Mouse (Mus musculus) limb, embryonic 11.5 days (tissue): ENCODE results near the gene Il9. TPM values are rescaled to one million over a fixed set of nuclear protein-coding genes. Genes with fewer than 3 reads are reported as not detected.

ENCODE experiments used
- ATAC-seq: fragments of 200-750 bp; cut with Nextera tagmentation; 2 replicates; pipeline ENCODE4 v1.8.0; 2017; ENCODE audit warnings: low read depth; ENCODE audit not compliant: insufficient number of reproducible peaks, low FRiP score, low TSS enrichment
- DNase-seq: peaks from one replicate; pipeline ENCODE4 v3.0.0-alpha.2; 2015; ENCODE audit warnings: low spot score
- H3K27ac ChIP-seq: fragments of 300-500 bp; sonication (generic); replicated peaks from 2 replicates; pipeline ENCODE4 v1.5.1; 2014; ENCODE audit warnings: low read depth, mild to moderate bottlenecking, low read length
- H3K27me3 ChIP-seq: fragments of 300-500 bp; sonication (generic); 2 replicates; pipeline ENCODE4 v1.6.1; 2014; ENCODE audit warnings: mild to moderate bottlenecking, low read length, mixed read lengths; ENCODE audit not compliant: control insufficient read depth, insufficient read depth
- H3K36me3 ChIP-seq: fragments of 300-500 bp; sonication (generic); 2 replicates; pipeline ENCODE4 v1.6.1; 2014; ENCODE audit warnings: mild to moderate bottlenecking, low read length, moderate library complexity, mixed read lengths; ENCODE audit not compliant: control insufficient read depth, insufficient read depth
- H3K4me1 ChIP-seq: fragments of 300-500 bp; sonication (generic); 2 replicates; pipeline ENCODE4 v1.6.1; 2014; ENCODE audit warnings: low read length, mixed read lengths; ENCODE audit not compliant: control insufficient read depth, insufficient read depth
- H3K4me2 ChIP-seq: fragments of 300-500 bp; sonication (generic); 2 replicates; pipeline ENCODE4 v1.6.1; 2014; ENCODE audit warnings: low read depth, mild to moderate bottlenecking, moderate library complexity; ENCODE audit not compliant: severe bottlenecking
- H3K4me3 ChIP-seq: fragments of 300-500 bp; sonication (generic); 2 replicates; pipeline ENCODE4 v1.5.1; 2014; ENCODE audit warnings: low read depth, low read length
- H3K9ac ChIP-seq: fragments of 300-500 bp; sonication (generic); 2 replicates; pipeline ENCODE4 v1.6.1; 2014; ENCODE audit warnings: mild to moderate bottlenecking, low read length
- H3K9me3 ChIP-seq: fragments of 300-500 bp; sonication (generic); 2 replicates; pipeline ENCODE4 v1.6.1; 2016; ENCODE audit warnings: low read length; ENCODE audit not compliant: control insufficient read depth
- WGBS: fragments of 180-500 bp; shearing (Covaris S2); extraction: QIAGEN DNeasy Blood & Tissue Kit; methylation state at CpG from one replicate; pipeline ENCODE4 v1.1.7; 2014; 5-methylcytosine and 5-hydroxymethylcytosine counted together
- polyA plus RNA-seq: library from polyadenylated mRNA; unstranded; fragments of >200 nt; fragmentation: Nextera tagmentation; extraction: Ambion mirVana; gene quantifications from 2 replicates; pipeline ENCODE4 v1.2.1, GENCODE M21; 2014

Il9 gene
- polyA plus RNA-seq, 1 experiment from 2014 or later: not detected

- no peak overlapping the region for H3K4me3 ChIP-seq
- H3K27ac ChIP-seq: no peak overlapping the region
- no peak overlapping the region for H3K4me2 ChIP-seq
- H3K9me3 ChIP-seq: no peaks in the 10 kb centered on the region
- DNase-seq: no peak
- 83% methylated on average over 7 of the region's 7 CpGs for WGBS
- H3K27me3 ChIP-seq: peaks cover 23% of the 10 kb centered on the region
- no peak for ATAC-seq
- H3K4me1 ChIP-seq: no peaks in the 10 kb centered on the region
- H3K9ac ChIP-seq: no peak overlapping the region
- no peaks in the 10 kb centered on the region for H3K36me3 ChIP-seq
Observed at GRCm38 (mm10) chr13:56443411-56443810, 38.6 kb downstream of the Il9 start.

- ATAC-seq: 0 out of 2 replicates have a peak, but pooled peaks have one; percentile 17
- H3K9me3 ChIP-seq: no peaks in the 10 kb centered on the region
- peak within 1 kb of the TSS; percentile 1; the same call in 1 of the 2 replicates for H3K9ac ChIP-seq
- H3K36me3 ChIP-seq: no peaks in the 10 kb centered on the region
- 0 out of 2 replicates have a peak, but pooled peaks cover 8% of the 10 kb centered on the region for H3K4me1 ChIP-seq
- H3K4me3 ChIP-seq: peak within 1 kb of the TSS; percentile 27
- no peak within 1 kb of the TSS for H3K27ac ChIP-seq
- peaks cover 50% of the 10 kb centered on the region for H3K27me3 ChIP-seq
- DNase-seq: peak; percentile 64
- H3K4me2 ChIP-seq: peak within 1 kb of the TSS; percentile 78
- WGBS: 3% methylated on average over 51 of the region's 51 CpGs
Observed at GRCm38 (mm10) chr13:56438211-56439075, 43.6 kb downstream of the Il9 start, which contains the start of gene Slc25a48. Gene Slc25a48 (plus strand): TSS chr13:56438355.

GRCm38 (mm10) chr13:56435615-56436287, 46.3 kb downstream of the Il9 start:
- ATAC-seq: no peak
- peak; percentile 44 for DNase-seq
- Histone ChIP-seq H3K4me3 (no peak overlapping the region), H3K9me3 (no peaks in the 10 kb centered on the region), H3K4me1 (0 out of 2 replicates have a peak, but pooled peaks cover 8% of the 10 kb centered on the region), H3K4me2 (no peak overlapping the region), H3K27me3 (peaks cover 48% of the 10 kb centered on the region), H3K27ac (no peak overlapping the region), H3K36me3 (no peaks in the 10 kb centered on the region), H3K9ac (no peak overlapping the region)
- 67% methylated on average over 10 of the region's 10 CpGs for WGBS

- DNase-seq: no peak
- H3K4me2 ChIP-seq: no peak overlapping the region
- H3K36me3 ChIP-seq: no peaks in the 10 kb centered on the region
- ATAC-seq: no peak
- H3K9me3 ChIP-seq: no peaks in the 10 kb centered on the region
- H3K9ac ChIP-seq: no peak overlapping the region
- H3K27me3 ChIP-seq: peaks cover 36% of the 10 kb centered on the region
- WGBS: 79% methylated on average over 9 of the region's 9 CpGs
- H3K4me1 ChIP-seq: 0 out of 2 replicates have a peak, but pooled peaks cover 8% of the 10 kb centered on the region
- no peak overlapping the region for H3K4me3 ChIP-seq
- no peak overlapping the region for H3K27ac ChIP-seq
Observed at GRCm38 (mm10) chr13:56434311-56434751, 47.7 kb downstream of the Il9 start.

- H3K4me2 ChIP-seq: no peak overlapping the region
- no peak overlapping the region for H3K4me3 ChIP-seq
- 9% methylated on average over 10 of the region's 10 CpGs for WGBS
- H3K27ac ChIP-seq: no peak overlapping the region
- peak; percentile 96 for DNase-seq
- H3K36me3 ChIP-seq: no peaks in the 10 kb centered on the region
- 0 out of 2 replicates have a peak, but pooled peaks cover 15% of the 10 kb centered on the region for H3K4me1 ChIP-seq
- 0 out of 2 replicates have a peak overlapping the region, but pooled peaks have one; percentile 18 for H3K9ac ChIP-seq
- peaks cover 27% of the 10 kb centered on the region for H3K27me3 ChIP-seq
- no peaks in the 10 kb centered on the region for H3K9me3 ChIP-seq
- ATAC-seq: peak; percentile 56; the same call in 1 of the 2 replicates
Observed at GRCm38 (mm10) chr13:56433466-56433865, 48.6 kb downstream of the Il9 start.

- WGBS: 82% methylated on average over 11 of the region's 12 CpGs
- Histone ChIP-seq H3K36me3 (no peaks in the 10 kb centered on the region), H3K27ac (no peak overlapping the region), H3K9ac (no peak overlapping the region), H3K9me3 (no peaks in the 10 kb centered on the region), H3K27me3 (peaks cover 18% of the 10 kb centered on the region), H3K4me3 (no peak overlapping the region), H3K4me1 (0 out of 2 replicates have a peak, but pooled peaks cover 10% of the 10 kb centered on the region), H3K4me2 (no peak overlapping the region)
- DNase-seq (no peak), ATAC-seq (no peak)
Observed at GRCm38 (mm10) chr13:56432496-56432895, 49.5 kb downstream of the Il9 start.

Other genes starting within 250 kb of the Il9 start
- gene Neurog1, start 230.1 kb downstream of the Il9 start, polyA plus RNA-seq: not detected in 2 replicates
- 145 and 157 TPM in 2 replicates for gene Cxcl14, start 185.7 kb downstream of the Il9 start, polyA plus RNA-seq
- gene Gm3045, start 55.7 kb downstream of the Il9 start, polyA plus RNA-seq: not detected in 2 replicates
- 0.07 TPM in 1 of 2 replicates, not detected in the other for gene Slc25a48, start 43.9 kb downstream of the Il9 start, polyA plus RNA-seq
- 1.5 and 2.0 TPM in 2 replicates for gene Fbxl21, start 40.2 kb upstream of the Il9 start, polyA plus RNA-seq
- gene Lect2, start 66.3 kb upstream of the Il9 start, polyA plus RNA-seq: not detected in 2 replicates
- gene Tgfbi, start 127.3 kb upstream of the Il9 start, polyA plus RNA-seq: 47.3 and 48.2 TPM in 2 replicates
- gene Smad5, start 220.8 kb upstream of the Il9 start, polyA plus RNA-seq: 67.3 and 71.1 TPM in 2 replicates